Mouse (Mus musculus) lung, postnatal 36 days (tissue): ENCODE data around the gene Acap2.
A peak's percentile ranks its signal among the peaks of the same experiment; 100 is the strongest.

Experiments used
- DNase-seq: peaks from one replicate; pipeline ENCODE4 v3.0.0; 2022; ENCODE audit warnings: mixed read lengths

The Acap2 gene

DNA sequence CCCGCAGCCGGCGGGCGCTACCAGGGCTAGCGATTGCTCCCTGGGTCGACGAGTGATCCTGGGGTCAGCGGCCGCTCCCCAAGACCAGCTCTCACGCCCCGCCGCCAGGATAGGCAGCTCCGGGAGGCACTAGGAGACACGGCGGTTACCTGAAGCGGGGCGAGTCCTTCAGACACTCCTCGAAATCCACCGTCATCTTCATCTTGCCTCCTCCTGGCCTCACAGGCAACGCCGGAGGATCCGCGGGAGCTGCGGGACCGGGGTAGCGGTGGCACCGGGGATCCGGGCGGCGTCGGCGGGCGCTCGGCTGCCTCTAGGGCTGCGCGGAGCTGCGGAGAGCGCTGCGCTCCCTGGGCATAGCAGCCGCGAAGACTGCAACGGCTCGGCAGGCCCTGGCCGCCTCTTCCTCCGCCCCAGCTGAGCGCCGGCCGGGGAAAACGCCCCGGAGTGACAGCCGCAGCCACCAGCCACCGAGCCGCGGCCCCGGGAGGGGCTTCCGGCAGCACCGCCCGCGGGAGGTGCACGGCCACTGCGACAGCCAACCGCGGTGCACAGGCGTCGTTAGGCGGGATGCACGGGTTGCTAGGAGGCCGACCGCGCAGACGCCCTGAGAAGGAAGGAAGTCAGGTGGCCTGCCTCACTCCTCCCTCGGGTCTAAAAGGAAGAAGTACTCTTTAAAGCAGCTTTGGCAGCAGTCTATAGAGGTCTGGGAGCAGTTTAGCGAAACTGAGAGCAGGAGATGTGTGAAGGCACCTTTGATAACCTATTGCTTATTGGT lies at the start of gene Acap2:
Gene Acap2, minus strand, starts transcription at position 456 of the 778 bp plus-strand sequence.
- DNase-seq: peak; percentile 98

DNA sequence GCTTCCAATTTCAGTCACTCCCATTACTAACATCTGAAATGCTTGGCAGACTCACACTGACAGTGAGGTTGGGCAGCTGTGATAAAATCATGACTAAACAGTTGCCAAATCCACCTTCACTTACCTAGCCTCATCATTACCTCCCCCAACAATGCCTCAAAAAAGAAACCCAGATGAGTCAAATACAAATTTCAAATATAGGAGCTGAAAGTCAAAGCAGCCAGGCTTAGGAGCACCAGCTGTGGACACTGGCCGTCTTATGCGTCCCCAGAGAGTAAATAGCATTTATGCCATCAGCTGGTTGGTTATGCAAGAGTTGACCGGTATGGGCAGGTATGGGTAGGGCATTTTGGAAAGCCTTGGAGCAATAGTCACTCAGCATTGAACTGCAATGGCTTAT lies 48.4 kb upstream of the Acap2 start:
- DNase-seq: no peak

GRCm38 (mm10) chr16:31248717-31249116 lies 47.7 kb upstream of the Acap2 start:
- no peak for DNase-seq

GRCm38 (mm10) chr16:31247442-31247841 lies 46.4 kb upstream of the Acap2 start:
- DNase-seq: no peak

DNA sequence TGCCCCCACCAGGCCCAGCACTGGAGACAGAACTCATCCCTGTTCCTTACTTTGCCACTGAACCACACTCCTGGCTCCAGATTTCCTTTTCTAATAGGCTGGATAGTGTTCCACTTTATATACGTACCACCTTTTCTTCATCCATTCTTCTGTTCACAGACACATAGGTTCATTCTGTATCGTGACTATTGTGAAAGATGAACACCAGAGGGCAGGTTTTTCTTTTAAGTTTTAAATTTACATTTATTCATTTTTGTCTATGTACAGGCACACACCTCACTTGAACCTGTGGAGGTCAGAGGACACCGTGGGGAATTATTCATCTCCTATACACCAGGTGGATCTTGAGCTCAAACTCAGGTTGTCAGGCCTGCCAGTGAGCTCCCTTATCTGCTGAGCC lies 43.0 kb upstream of the Acap2 start:
- DNase-seq: no peak

DNA sequence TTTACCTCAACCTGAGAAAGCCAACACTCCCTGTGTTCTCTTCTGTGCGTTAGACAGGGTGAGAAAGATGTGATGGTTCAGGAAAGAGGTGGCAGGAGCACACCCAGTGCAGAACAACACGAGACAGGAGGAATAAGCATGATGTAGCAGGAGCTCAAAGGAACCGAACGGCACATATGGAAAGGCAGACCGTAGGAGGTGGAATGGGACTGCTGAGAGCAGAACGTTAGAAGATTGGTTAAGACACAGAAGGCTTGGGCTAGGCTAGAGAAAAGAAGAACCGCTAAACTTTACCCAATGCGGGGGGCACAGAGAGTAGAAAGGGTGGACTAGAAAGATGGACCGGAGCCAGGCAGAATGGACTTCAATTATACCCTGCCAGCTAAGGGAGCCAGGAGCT lies 40.4 kb upstream of the Acap2 start:
- no peak for DNase-seq

GRCm38 (mm10) chr16:31240569-31240968 lies 39.5 kb upstream of the Acap2 start:
- DNase-seq: no peak

GRCm38 (mm10) chr16:31238281-31238680 lies 37.2 kb upstream of the Acap2 start:
- no peak for DNase-seq

- DNase-seq: peak; percentile 39
Measured at GRCm38 (mm10) chr16:31235457-31236310, 34.6 kb upstream of the Acap2 start.

- no peak for DNase-seq
Measured at GRCm38 (mm10) chr16:31234808-31235456, 33.9 kb upstream of the Acap2 start.

DNA sequence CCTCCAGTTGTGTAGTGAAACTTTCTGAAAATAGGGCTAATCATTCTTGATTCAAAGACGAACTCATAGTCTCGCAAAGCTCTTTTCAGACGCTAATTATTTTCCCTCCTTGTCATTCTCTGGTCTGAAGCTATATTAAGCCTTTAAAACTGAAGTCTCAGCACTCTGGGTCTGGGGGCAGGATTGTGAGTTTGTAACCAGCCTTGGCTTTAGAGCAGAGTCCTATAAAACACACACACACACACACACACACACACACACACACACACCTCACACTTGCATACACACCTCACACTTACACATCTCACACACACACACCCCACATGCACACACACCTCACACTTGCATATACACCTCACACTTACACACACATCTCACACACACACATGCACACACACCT lies 33.3 kb upstream of the Acap2 start:
- no peak for DNase-seq

DNA sequence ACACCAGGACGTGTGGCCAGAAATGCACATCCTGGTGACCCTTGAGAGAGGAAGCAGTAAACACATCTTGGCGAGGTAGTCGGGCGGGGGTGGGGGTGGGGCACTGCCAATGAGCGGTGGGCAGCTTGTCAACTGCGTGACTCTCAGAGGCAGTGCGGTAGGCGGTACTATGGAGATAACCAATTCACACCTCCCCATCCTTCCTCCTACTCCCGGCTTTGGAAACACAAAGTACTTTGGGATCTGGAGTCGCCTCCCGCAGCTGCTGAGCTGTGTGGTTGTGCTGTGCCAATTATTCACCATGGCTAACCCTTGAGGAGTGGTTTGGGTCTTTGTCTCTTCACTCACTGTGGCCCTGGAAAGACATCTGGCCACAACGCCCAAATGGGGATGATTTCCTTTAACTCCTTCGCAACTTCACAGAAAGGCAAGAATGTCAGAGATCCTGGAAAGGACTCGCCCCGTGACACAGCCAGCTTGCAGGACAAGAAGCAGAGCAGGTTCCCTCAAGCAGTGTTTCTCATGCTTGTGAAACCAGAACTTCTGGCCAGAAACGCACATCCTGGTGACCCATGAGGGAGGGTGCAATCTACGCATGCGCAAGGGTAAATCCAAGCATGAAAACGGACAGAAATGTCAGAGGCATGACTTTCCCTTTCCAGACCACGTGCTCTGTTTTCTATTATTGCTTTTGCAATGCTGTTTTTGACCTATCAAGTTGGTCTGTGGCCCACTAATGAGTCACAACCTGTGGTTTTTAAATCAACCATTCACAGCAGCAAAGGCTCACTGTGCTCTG lies 32.7 kb upstream of the Acap2 start:
- peak; percentile 90 for DNase-seq

DNA sequence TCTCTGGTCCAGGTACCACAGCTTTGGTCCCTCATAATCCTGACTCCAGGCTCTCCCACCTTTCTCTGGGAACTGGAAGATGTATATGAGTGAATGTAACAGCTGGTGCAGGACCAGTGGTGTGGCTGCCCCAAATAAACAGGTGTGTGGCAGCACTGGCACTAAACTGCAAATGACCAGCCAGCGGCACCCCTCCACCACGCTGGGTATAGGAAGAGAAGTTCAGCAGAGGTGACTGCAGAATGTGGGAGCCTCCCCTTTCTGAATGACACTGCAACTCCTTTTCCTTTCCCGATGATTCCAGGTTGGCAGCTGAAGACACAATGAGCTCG lies 32.1 kb upstream of the Acap2 start:
- DNase-seq: no peak

DNA sequence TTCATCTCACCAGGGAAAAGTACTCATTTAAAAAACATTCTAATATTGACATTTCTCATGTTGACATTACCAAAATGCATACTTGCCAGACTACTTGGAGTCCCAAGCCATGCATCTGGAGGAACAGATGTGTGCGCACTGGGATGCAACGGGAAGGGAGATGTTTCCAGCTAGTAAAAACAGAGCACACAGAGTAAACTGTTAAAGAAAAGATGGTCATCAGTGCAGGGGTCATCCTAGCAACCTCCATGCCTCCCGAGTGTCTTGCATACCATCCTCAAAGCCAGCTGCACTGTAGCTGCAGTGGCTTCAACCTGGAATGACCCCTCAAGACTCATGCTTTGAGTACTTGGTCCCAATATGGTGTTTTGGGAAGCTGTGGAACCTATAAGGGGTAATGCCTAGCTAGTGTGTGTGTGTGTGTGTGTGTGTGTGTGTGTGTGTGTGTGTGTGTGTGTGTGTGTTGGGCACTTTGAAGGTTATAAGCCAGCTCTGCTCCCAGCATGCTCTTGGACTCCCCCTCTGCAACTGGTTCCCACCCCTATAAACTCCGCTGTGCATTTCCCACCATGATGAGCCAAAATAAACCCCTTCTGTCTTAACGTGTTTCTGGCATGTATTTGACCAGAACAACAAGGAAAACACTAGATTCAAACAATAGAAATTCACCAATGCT lies 31.6 kb upstream of the Acap2 start:
- no peak for DNase-seq

DNA sequence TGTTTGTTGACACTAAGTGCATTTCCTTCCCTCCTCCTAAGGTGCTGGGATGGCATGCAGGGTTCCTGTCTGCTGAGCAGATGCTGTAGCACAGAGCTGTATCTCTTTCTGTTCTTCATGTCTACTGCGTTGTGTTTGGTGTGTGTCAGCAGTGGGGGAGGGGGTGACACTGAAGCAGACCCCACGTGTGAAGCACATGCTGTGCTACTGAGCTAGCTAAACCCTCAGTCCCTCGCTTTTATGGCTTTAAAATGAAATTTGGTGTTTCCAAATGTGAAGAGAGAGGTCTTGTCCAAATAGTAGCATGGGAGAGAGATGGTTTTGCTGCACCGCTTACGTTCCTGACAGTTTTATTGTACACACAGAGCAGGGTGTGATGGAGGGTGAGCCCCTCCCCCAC lies 30.5 kb upstream of the Acap2 start:
- no peak for DNase-seq

GRCm38 (mm10) chr16:31227746-31228145 lies 26.7 kb upstream of the Acap2 start:
- DNase-seq: no peak

DNA sequence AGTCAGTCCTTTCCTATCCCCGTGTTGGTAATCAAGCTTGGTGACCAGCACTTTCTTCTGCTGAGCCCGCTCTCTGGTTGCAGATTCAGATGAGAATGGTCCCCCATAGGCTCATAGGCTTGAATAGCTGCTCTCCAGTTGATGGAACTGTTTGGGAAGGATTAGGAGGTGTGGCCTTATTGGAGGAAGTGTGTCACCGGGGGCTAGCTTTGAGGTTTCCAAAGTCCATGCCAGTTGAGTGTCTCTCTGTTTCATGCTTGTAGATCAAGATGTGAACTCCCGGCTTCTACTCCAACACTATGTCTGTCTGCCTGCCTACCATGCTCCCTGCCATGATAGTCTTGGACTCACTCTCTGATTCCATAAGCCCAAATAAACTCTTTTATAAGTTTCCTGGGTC lies 14.2 kb upstream of the Acap2 start:
- DNase-seq: no peak

- no peak for DNase-seq
Measured at GRCm38 (mm10) chr16:31213463-31213862, 12.4 kb upstream of the Acap2 start.

DNA sequence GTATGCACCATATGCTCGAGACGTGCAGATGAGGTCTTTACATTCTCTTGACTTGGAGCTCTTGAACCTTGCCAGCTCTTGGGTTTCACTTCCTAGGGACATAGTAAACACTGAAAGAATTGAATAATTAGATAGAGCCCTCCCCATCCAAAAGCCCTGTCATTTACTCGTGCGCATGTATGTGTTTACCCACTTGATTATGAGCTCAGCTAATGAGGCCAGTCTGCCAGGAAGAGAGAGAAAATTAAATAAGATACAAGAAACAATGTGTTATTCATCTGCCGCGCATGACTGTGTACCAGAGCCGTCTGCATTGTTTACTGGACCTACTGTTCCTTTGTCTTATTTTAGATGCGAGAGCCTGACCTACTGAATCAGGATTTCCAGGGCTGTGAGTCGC lies 10.5 kb upstream of the Acap2 start:
- DNase-seq: peak; percentile 78

DNA sequence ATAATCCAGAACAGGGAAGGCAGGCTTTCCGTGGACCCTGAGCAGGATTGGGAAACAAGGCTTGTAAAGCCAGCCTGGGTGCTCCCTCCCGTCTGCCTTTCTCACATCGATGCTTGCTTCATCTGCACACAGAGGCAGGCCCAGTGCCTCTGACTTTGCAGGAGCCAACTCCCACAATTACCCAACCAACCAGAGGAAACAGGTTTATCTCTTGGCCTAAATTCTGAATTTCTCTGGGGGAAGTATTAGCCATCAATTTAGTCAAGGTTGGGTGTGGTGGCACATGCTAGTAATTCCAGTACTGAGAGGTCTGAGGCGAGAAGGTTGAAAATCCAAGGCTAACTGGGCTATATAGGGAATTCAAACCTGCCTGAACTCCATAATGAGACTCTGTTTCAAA lies 9.4 kb upstream of the Acap2 start:
- peak; percentile 54 for DNase-seq

DNA sequence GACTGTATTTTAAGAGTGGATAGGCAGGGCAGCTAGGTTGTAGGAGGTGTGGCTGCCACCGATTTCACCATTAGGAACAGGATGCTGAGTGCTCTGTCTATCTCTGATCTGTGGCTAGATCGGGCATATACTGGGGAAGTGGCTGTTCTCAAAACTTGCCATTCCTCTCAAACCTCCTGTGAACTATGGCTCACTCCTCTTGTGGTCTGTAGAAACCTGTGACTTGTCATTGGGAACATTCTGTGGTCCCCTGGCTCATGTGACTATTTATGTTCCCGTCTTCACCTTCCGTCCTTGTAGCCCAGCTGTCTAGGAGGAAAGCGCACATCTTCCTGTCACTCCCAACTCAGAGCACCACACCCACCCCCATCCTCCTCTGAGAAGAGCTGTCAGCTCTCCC lies 8.9 kb upstream of the Acap2 start:
- peak; percentile 77 for DNase-seq

DNA sequence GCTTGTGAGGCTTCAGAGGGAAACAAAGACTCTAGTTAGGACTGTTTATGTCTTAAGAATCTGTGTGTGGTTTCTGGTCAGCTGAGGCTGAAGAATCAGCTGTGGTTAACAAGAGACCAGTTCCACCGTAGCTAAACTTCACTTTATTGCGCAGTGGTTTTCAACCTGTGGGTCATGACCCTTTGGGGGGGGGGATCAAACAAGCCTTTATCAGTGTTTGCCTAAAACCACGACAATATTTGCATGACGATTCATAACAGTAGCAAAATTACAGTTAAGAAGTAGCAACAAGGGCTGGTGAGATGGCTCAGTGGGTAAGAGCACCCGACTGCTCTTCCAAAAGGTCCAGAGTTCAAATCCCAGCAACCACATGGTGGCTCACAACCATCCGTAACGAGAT lies 4.7 kb upstream of the Acap2 start:
- no peak for DNase-seq
